Mouse (Mus musculus): Measurements from ENCODE around the gene Larp7.

Gene Larp7

GRCm38 (mm10) chr3:127511786-127512746 is 41.1 kb downstream of the Larp7 start:
- DNase-seq (ENCODE audit: low spot score): no peak

- no peak for DNase-seq (ENCODE audit: low spot score)
Observed at GRCm38 (mm10) chr3:127507878-127508783, 45.0 kb downstream of the Larp7 start.

DNA sequence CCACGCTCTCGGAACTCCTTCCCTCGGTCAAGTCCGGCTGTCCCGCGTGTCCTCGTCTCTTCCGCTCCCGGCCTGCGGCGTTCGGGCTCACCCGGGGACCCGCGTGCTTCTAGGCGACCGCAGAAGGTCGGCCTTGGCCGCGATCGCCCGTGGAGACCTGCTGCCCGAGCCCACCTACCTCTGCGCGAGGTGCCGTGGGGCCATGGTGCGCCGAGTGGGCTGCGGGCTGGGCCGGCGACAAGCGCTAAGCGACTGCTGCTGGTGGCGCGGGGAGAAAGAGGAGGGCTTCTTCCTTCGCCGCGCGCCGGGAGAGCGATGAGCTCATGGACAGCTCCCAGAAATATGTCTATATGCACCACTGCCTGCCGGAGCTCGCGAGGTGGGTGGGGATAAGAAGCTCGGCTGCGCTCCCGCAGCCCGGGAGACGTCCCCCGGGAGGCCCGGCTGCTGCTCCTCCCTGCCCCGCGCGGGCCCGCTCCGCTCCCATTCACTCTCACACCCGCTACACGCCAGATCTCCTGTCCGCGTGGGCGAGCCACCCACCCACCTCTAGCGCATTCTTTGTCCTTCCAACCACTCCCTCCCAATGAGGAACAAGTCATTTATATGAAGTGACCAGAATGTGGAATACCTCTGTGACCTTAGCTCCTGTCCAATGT is 54.3 kb downstream of the Larp7 start, which contains the start of gene Ank2:
Ank2 (minus strand) TSS at position 609 of the 659 bp plus-strand sequence.
- DNase-seq (ENCODE audit: low spot score): peak; percentile 16

DNA sequence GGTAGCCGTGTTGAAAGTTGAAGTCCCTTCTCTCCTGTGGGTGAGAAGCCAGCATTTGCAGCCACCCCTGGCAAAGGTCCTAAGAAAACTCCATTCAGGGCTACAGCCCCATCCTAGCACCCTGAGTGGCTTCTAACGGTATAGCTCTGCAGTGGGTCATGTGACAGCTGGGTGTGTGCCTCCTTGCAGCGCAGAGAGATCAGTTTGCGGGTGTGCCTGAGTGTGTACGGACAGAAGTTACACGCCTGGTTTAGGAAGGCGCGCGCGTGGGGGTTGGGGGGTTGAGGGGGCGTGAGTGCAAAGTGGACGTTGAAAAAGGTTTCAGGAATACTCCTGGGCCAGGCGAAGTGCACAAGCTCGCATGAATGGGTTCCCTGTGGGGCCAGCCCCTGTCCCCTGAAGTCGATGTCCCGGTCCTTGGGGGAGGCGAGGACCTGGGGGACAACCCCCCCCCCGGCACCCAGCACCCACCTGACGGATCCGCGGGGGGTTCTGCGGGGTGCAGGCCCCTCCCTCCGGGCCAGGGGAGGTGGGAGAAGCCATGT is 54.9 kb downstream of the Larp7 start:
- no peak for DNase-seq (ENCODE audit: low spot score)

- no peak for DNase-seq (ENCODE audit: low spot score)
Observed at GRCm38 (mm10) chr3:127492663-127493062, 60.5 kb downstream of the Larp7 start.

GRCm38 (mm10) chr3:127487302-127487701 is 65.8 kb downstream of the Larp7 start:
- no peak for DNase-seq (ENCODE audit: low spot score)

Data from testis, postnatal 14 days (tissue).